Mouse (Mus musculus) liver, embryonic 11.5 days (tissue): ENCODE data around the gene Ybx2. TPM values are rescaled to one million over a fixed set of nuclear protein-coding genes. Genes with fewer than 3 reads are reported as not detected.
"Not testable (repeated sequence)": the region's sequence is repeated elsewhere in the genome, so short reads cannot be mapped to it uniquely, and the experiment has no call there.

Experiments
- ATAC-seq: fragments of 200-750 bp; cut with Nextera tagmentation; replicated peaks from 2 replicates; pipeline ENCODE4 v1.8.0; 2017; ENCODE audit warnings: moderate number of reproducible peaks, mild to moderate bottlenecking, moderate TSS enrichment, moderate library complexity; ENCODE audit not compliant: low FRiP score
- DNase-seq: peaks from one replicate; pipeline ENCODE4 v3.0.0-alpha.2; 2017; ENCODE audit warnings: low spot score
- H3K27ac ChIP-seq: fragments of 300-500 bp; sonication (generic); 2 replicates; pipeline ENCODE4 v1.5.1; 2014; ENCODE audit warnings: mild to moderate bottlenecking, low read depth, low read length, control low read depth
- H3K27me3 ChIP-seq: fragments of 300-500 bp; sonication (generic); replicated peaks from 2 replicates; pipeline ENCODE4 v1.6.1; 2014; ENCODE audit warnings: low read length, mixed read lengths; ENCODE audit not compliant: control insufficient read depth, insufficient read depth
- H3K36me3 ChIP-seq: fragments of 300-500 bp; sonication (generic); 2 replicates; pipeline ENCODE4 v1.6.1; 2014; ENCODE audit warnings: mild to moderate bottlenecking, low read length, moderate library complexity, mixed read lengths; ENCODE audit not compliant: control insufficient read depth, insufficient read depth
- H3K4me1 ChIP-seq: fragments of 300-500 bp; sonication (generic); replicated peaks from 2 replicates; pipeline ENCODE4 v1.6.1; 2014; ENCODE audit warnings: low read length, mixed read lengths; ENCODE audit not compliant: control insufficient read depth, insufficient read depth
- H3K4me2 ChIP-seq: fragments of 300-500 bp; sonication (generic); 2 replicates; pipeline ENCODE4 v1.6.1; 2014; ENCODE audit warnings: mild to moderate bottlenecking, control low read depth, moderate library complexity
- H3K4me3 ChIP-seq: fragments of 300-500 bp; sonication (generic); 2 replicates; pipeline ENCODE4 v1.5.1; 2014; ENCODE audit warnings: low read depth, low read length, control low read depth
- H3K9ac ChIP-seq: fragments of 300-500 bp; sonication (generic); 2 replicates; pipeline ENCODE4 v1.6.1; 2014; ENCODE audit warnings: low read depth, low read length, control low read depth
- H3K9me3 ChIP-seq: fragments of 300-500 bp; sonication (generic); 2 replicates; pipeline ENCODE4 v1.6.1; 2016; ENCODE audit warnings: low read length, inconsistent platforms, mixed read lengths; ENCODE audit not compliant: control insufficient read depth
- WGBS: fragments of 180-500 bp; shearing (Covaris S2); extraction: QIAGEN DNeasy Blood & Tissue Kit; methylation state at CpG from one replicate; pipeline ENCODE4 v1.1.7; 2014; 5-methylcytosine and 5-hydroxymethylcytosine counted together
- polyA plus RNA-seq: library from polyadenylated mRNA; unstranded; fragments of >200 nt; fragmentation: Nextera tagmentation; extraction: Ambion mirVana; gene quantifications from 2 replicates; pipeline ENCODE4 v1.2.1, GENCODE M21; 2014

Ybx2 gene
- polyA plus RNA-seq, 1 experiment from 2014 or later = 1.7 TPM

- Histone ChIP-seq H3K9me3 (no peaks in the 10 kb centered on the region), H3K27ac (no peak overlapping the region), H3K4me3 (no peak overlapping the region), H3K9ac (no peak overlapping the region), H3K4me1 (peaks cover 4% of the 10 kb centered on the region; the same call in 1 of the 2 replicates), H3K36me3 (no peaks in the 10 kb centered on the region), H3K27me3 (peaks cover 2% of the 10 kb centered on the region; the same call in 1 of the 2 replicates), H3K4me2 (no peak overlapping the region)
- no peak for DNase-seq
- WGBS = 38% methylated on average over 4 of the region's 4 CpGs
- ATAC-seq = no peak
Measured at GRCm38 (mm10) chr11:69929712-69930111, 5.9 kb upstream of the Ybx2 start.

GRCm38 (mm10) chr11:69930176-69930575 is 5.4 kb upstream of the Ybx2 start:
- ATAC-seq, H3K27ac ChIP-seq, H3K36me3 ChIP-seq, H3K4me1 ChIP-seq, DNase-seq, H3K9me3 ChIP-seq, H3K4me3 ChIP-seq, H3K27me3 ChIP-seq, H3K9ac ChIP-seq, H3K4me2 ChIP-seq: not testable (repeated sequence)
- WGBS = 82% methylated on average over 8 of the region's 8 CpGs

DNA sequence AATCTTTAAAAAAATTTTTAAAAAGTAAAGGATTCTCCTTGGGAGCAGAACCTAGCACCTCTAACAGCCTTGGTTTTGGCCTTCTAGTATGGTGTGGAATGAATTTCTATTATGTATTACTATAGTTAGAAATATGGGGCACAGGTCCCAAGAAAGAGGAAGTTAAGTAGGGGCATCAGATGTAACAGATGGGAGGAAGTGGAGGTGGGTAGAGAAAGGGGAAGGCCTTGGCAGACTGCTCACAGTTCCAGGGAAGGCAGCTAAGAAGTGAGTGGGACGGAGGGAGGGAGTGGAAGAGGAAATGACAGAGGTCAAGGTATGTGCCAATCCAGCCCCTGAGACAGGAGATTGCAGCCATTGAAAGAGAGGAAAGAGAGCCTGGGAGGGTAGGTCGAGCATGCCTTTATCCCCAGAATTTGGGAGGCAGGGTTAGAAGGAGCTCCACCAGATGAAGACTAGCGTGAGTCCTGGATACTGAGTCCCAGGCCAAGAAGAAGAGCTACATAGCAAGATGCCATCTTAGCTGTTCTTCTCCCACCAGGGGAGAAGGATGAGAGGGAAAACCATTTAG is 4.5 kb upstream of the Ybx2 start:
- no peak overlapping the region for H3K9ac ChIP-seq
- no peaks in the 10 kb centered on the region for H3K9me3 ChIP-seq
- H3K27me3 ChIP-seq = peaks cover 16% of the 10 kb centered on the region
- 48% methylated on average over 3 of the region's 3 CpGs for WGBS
- ATAC-seq (no peak), DNase-seq (no peak)
- H3K27ac ChIP-seq = no peak overlapping the region
- H3K36me3 ChIP-seq = no peaks in the 10 kb centered on the region
- no peak overlapping the region for H3K4me3 ChIP-seq
- no peak overlapping the region for H3K4me2 ChIP-seq
- H3K4me1 ChIP-seq = peaks cover 14% of the 10 kb centered on the region

DNA sequence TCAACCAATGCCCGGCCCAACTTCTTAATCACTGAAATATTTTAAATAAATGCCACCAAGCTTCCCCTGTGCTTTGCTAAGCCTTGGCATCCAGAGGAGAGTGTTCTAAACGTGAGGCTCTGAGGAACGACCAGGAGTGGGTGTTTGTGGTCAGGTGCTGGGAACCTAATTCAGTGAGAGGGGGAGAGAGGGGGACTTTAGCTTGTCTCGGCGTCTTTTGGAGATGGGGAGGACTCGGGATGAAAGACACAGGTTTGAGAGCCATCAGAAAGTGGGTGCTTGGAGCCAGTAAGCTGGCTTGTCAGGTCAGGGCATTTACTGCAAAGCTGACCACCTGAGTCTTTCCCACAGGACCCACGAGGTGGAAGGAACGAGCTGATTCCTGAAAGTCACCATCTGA is 3.8 kb upstream of the Ybx2 start:
- no peak for DNase-seq

DNA sequence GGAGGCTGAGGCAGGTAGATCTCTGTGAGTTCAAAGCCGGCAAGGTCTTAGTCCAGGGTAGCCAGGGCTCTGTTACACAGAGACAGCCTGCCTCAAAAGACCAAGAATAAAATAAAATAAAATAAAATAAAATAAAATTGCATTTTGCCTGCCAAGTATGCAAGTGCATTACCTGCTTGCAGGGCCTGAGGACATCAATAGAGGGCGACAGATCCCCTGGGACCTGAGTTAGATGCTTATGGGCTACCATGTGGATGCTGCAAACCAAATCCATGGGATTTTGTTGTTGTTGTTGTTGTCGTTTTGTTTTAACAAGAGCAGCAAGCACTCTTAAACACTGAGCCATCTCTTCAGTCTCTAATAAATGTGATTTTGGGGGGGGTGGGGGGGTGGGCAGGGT is 3.3 kb upstream of the Ybx2 start:
- Histone ChIP-seq H3K4me2 (no peak overlapping the region), H3K4me1 (peaks cover 19% of the 10 kb centered on the region), H3K4me3 (no peak overlapping the region), H3K9ac (no peak overlapping the region), H3K36me3 (no peaks in the 10 kb centered on the region), H3K27ac (no peak overlapping the region), H3K9me3 (no peaks in the 10 kb centered on the region), H3K27me3 (peaks cover 28% of the 10 kb centered on the region)
- 36% methylated on average over 3 of the region's 3 CpGs for WGBS
- DNase-seq (no peak), ATAC-seq (no peak)

More for the DNA sequence above, 3.8 kb upstream of the Ybx2 start:
- H3K9me3 ChIP-seq = no peaks in the 10 kb centered on the region
- H3K27me3 ChIP-seq = peaks cover 23% of the 10 kb centered on the region
- peaks cover 19% of the 10 kb centered on the region for H3K4me1 ChIP-seq
- H3K9ac ChIP-seq = no peak overlapping the region
- no peaks in the 10 kb centered on the region for H3K36me3 ChIP-seq
- no peak overlapping the region for H3K4me3 ChIP-seq
- no peak for ATAC-seq
- no peak overlapping the region for H3K27ac ChIP-seq
- WGBS = 57% methylated on average over 8 of the region's 8 CpGs
- H3K4me2 ChIP-seq = no peak overlapping the region

- no peaks in the 10 kb centered on the region for H3K36me3 ChIP-seq
- no peak overlapping the region for H3K4me3 ChIP-seq
- H3K9me3 ChIP-seq = no peaks in the 10 kb centered on the region
- H3K4me1 ChIP-seq = peaks cover 19% of the 10 kb centered on the region
- H3K27ac ChIP-seq = no peak overlapping the region
- no peak overlapping the region for H3K9ac ChIP-seq
- no peak for ATAC-seq
- DNase-seq = no peak
- WGBS = 60% methylated on average over 4 of the region's 4 CpGs
- no peak overlapping the region for H3K4me2 ChIP-seq
- H3K27me3 ChIP-seq = peaks cover 36% of the 10 kb centered on the region
Measured at GRCm38 (mm10) chr11:69933066-69933465, 2.5 kb upstream of the Ybx2 start.

- Histone ChIP-seq H3K4me2 (peak overlapping the region; percentile 90), H3K4me3 (peak overlapping the region; percentile 7; the same call in 1 of the 2 replicates), H3K36me3 (no peaks in the 10 kb centered on the region), H3K9ac (no peak overlapping the region), H3K27me3 (peaks cover 47% of the 10 kb centered on the region), H3K9me3 (no peaks in the 10 kb centered on the region), H3K27ac (no peak overlapping the region), H3K4me1 (peaks cover 19% of the 10 kb centered on the region)
- DNase-seq = peak; percentile 94
- no peak; the same call in 1 of the 2 replicates for ATAC-seq
- WGBS = 2% methylated on average over 18 of the region's 18 CpGs
Measured at GRCm38 (mm10) chr11:69934169-69934568, 1.4 kb upstream of the Ybx2 start.

DNA sequence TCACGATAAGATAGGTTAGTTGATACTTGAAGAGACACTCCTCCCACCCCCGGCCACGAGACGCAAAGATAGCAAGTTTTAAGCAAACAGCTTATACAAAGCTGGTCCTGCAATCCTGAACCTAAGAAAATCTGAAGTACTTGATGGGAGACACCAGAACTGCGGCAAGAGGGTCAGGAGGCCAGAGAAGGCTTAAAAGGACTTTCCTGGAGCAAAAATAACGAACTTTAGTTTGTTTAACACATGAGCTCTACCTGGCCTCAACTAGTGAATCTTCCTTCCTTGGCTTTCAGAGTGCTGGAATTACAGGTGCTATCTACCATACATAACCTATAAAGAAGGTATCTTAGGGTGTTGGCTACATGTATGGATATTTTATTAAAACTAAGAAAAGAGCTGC is 915 bp upstream of the Ybx2 start:
- 16% methylated on average over 6 of the region's 6 CpGs for WGBS
- Histone ChIP-seq H3K4me2 (peak overlapping the region; percentile 90), H3K4me3 (peak overlapping the region; percentile 43), H3K9ac (no peak overlapping the region), H3K36me3 (no peaks in the 10 kb centered on the region), H3K4me1 (peaks cover 19% of the 10 kb centered on the region), H3K9me3 (no peaks in the 10 kb centered on the region), H3K27me3 (peaks cover 52% of the 10 kb centered on the region), H3K27ac (no peak overlapping the region)
- ATAC-seq = no peak
- no peak for DNase-seq

DNA sequence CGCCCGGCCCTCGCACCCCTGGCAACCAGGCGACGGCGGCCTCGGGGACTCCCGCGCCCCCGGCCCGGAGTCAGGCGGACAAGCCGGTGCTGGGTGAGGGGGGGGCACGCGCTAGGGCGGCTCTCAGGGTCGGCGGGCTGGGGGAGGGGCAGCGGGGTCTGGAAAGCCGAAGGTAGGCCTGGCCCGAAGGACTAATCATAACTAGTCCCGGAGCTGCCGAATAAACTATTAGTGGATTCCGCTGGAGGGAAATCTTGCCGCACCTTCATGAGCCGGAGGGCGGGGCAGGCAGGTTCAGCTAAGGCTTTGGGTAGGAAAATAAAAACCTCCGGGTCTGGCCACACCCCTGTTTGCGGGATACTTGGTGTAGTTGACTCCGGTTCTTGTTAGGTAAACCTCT is 560 bp downstream of the Ybx2 start:
- Histone ChIP-seq H3K27ac (no peak overlapping the region), H3K4me1 (peaks cover 19% of the 10 kb centered on the region), H3K9ac (peak overlapping the region; percentile 4), H3K36me3 (no peaks in the 10 kb centered on the region), H3K4me3 (peak overlapping the region; percentile 43), H3K4me2 (peak overlapping the region; percentile 90), H3K9me3 (no peaks in the 10 kb centered on the region), H3K27me3 (peaks cover 63% of the 10 kb centered on the region)
- 4% methylated on average over 30 of the region's 30 CpGs for WGBS
- ATAC-seq (no peak), DNase-seq (no peak)
